Mouse (Mus musculus) embryonic fibroblast, embryonic 13.5 days (primary cell): ENCODE data around the gene Rab1a.
"Not testable (repeated sequence)": the region's sequence is repeated elsewhere in the genome, so short reads cannot be mapped to it uniquely, and the experiment has no call there.

Experiments used
- CTCF ChIP-seq: IDR thresholded peaks from 2 replicates; pipeline ENCODE4 v1.5.1; 2011; ENCODE audit warnings: mild to moderate bottlenecking, control low read depth, low read length, moderate library complexity, borderline replicate concordance; ENCODE audit not compliant: insufficient read depth
- POLR2A ChIP-seq: IDR thresholded peaks from 2 replicates; pipeline ENCODE4 v1.6.1; 2011; ENCODE audit warnings: low read depth, mild to moderate bottlenecking, control low read depth, low read length, moderate library complexity

- not testable (repeated sequence) for TF ChIP-seq POLR2A, CTCF
Measured at GRCm38 (mm10) chr11:20221671-20222070, 20.4 kb downstream of the Rab1a start.
